In the genomic region with DNA sequence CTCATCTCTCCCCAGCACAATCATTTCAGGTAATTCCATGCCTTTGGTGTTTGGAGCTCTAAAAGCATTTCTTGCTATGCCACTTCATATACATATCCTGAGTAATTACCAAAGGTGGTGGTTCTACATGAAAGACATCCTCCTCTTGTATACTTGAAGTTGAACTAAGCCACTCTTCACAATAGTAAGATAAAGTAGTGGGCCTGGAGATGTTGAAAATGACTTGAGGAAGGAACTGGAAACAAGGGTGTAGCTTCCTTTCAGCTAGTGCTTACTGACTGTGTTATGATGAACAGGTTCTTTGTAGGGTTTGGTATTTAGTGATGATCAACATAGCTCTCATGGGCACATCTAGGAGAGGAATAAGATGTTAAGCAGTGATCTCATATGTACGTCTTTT, we compare ENCODE assay signal across 17 mouse cellular contexts.
"Had no signal": no experiment of that assay in that cellular context is flagged by ENCODE, and none has a peak within 500 bp of the region (broad histone marks: within the 10 kb centered on the region; RNA-seq: fewer than 3 reads in every experiment).

No protein-coding gene starts in this region.

- H3K36me3 ChIP-seq: liver, embryonic 13.5 days; liver, embryonic 15.5 days; midbrain, embryonic 13.5 days; midbrain, embryonic 15.5 days; neural tube, embryonic 12.5 days; stomach, embryonic 15.5 days had no signal

- DNase-seq: liver, embryonic 13.5 days; liver, postnatal 0 days; lung, embryonic 14.5 days; lung, postnatal 10 days; right cerebral cortex, postnatal 14 days; thymus, adult 2 months; thymus, postnatal 25 days; thymus, postnatal 4 days had no signal

- H3K9ac ChIP-seq: liver, embryonic 13.5 days; liver, embryonic 15.5 days; liver, postnatal 0 days; lung, embryonic 14.5 days; midbrain, embryonic 13.5 days; midbrain, embryonic 15.5 days; neural tube, embryonic 12.5 days; stomach, embryonic 15.5 days had no signal

- H3K4me3 ChIP-seq: liver, embryonic 13.5 days; liver, embryonic 15.5 days; megakaryocyte, embryonic 14.5 days; midbrain, embryonic 13.5 days; midbrain, embryonic 15.5 days; neural tube, embryonic 12.5 days; stomach, embryonic 15.5 days had no signal

- H3K27me3 ChIP-seq: liver, embryonic 13.5 days; liver, embryonic 15.5 days; megakaryocyte, embryonic 14.5 days; midbrain, embryonic 13.5 days; midbrain, embryonic 15.5 days; neural tube, embryonic 12.5 days; stomach, embryonic 15.5 days had no signal

- ATAC-seq: liver, postnatal 0 days; midbrain, embryonic 13.5 days; midbrain, embryonic 15.5 days had no signal

- H3K4me1 ChIP-seq: midbrain, embryonic 13.5 days; midbrain, embryonic 15.5 days; neural tube, embryonic 12.5 days had no signal

- H3K4me2 ChIP-seq: liver, embryonic 13.5 days; liver, embryonic 15.5 days; lung, embryonic 14.5 days; midbrain, embryonic 11.5 days; midbrain, embryonic 13.5 days; midbrain, embryonic 15.5 days; neural tube, embryonic 12.5 days; stomach, embryonic 15.5 days had no signal

- H3K27ac ChIP-seq: liver, embryonic 13.5 days; liver, embryonic 15.5 days; macrophage; midbrain, embryonic 13.5 days; midbrain, embryonic 15.5 days; neural tube, embryonic 12.5 days; stomach, embryonic 15.5 days; stomach, postnatal 0 days had no signal

- H3K9me3 ChIP-seq: liver, embryonic 13.5 days; liver, embryonic 15.5 days; megakaryocyte, embryonic 14.5 days; midbrain, embryonic 13.5 days; midbrain, embryonic 15.5 days; neural tube, embryonic 12.5 days; stomach, embryonic 15.5 days had no signal
